Mouse (Mus musculus) olfactory bulb, adult 2 months (tissue): ENCODE data around the gene Cavin4.

ENCODE experiments used
- CTCF ChIP-seq: fragments of 200-500 bp; IDR thresholded peaks from 2 replicates; pipeline ENCODE4 v1.5.1; 2012; ENCODE audit warnings: low read depth, mild to moderate bottlenecking, low read length, moderate library complexity; ENCODE audit not compliant: insufficient read depth
- POLR2A ChIP-seq: fragments of 200-500 bp; IDR thresholded peaks from 2 replicates; pipeline ENCODE4 v1.6.1; 2012; ENCODE audit warnings: mild to moderate bottlenecking, low read depth, low read length, moderate library complexity; ENCODE audit not compliant: insufficient read depth

- TF ChIP-seq CTCF (no peak), POLR2A (no peak)
Observed at GRCm38 (mm10) chr4:48697302-48697701, 34.0 kb downstream of the Cavin4 start.
